Mouse (Mus musculus) lung, embryonic 15.5 days (tissue): ENCODE results near the gene Ccdc89. TPM values are rescaled to one million over a fixed set of nuclear protein-coding genes. Genes with fewer than 3 reads are reported as not detected.

Source experiments
- ATAC-seq: fragments of 200-750 bp; cut with Nextera tagmentation; 2 replicates; pipeline ENCODE4 v1.8.0; 2017; ENCODE audit warnings: moderate number of reproducible peaks, borderline replicate concordance; ENCODE audit not compliant: low FRiP score, low TSS enrichment; ENCODE audit errors: extremely low read depth
- H3K27ac ChIP-seq: fragments of 300-500 bp; sonication (generic); 2 replicates; pipeline ENCODE4 v1.5.1; 2015; ENCODE audit warnings: moderate library complexity, mild to moderate bottlenecking, inconsistent platforms
- H3K27me3 ChIP-seq: fragments of 300-500 bp; sonication (generic); 2 replicates; pipeline ENCODE4 v1.6.1; 2015; ENCODE audit warnings: inconsistent platforms
- H3K36me3 ChIP-seq: fragments of 300-500 bp; sonication (generic); 2 replicates; pipeline ENCODE4 v1.6.1; 2015; ENCODE audit warnings: inconsistent platforms
- H3K4me1 ChIP-seq: fragments of 300-500 bp; sonication (generic); 2 replicates; pipeline ENCODE4 v1.6.1; 2015; ENCODE audit warnings: inconsistent platforms
- H3K4me2 ChIP-seq: fragments of 300-500 bp; sonication (generic); 2 replicates; pipeline ENCODE4 v1.6.1; 2015; ENCODE audit warnings: inconsistent platforms, mild to moderate bottlenecking, moderate library complexity
- H3K4me3 ChIP-seq: fragments of 300-500 bp; sonication (generic); 2 replicates; pipeline ENCODE4 v1.5.1; 2015; ENCODE audit warnings: mild to moderate bottlenecking, inconsistent platforms
- H3K9ac ChIP-seq: fragments of 300-500 bp; sonication (generic); 2 replicates; pipeline ENCODE4 v1.6.1; 2015; ENCODE audit warnings: inconsistent platforms
- H3K9me3 ChIP-seq: fragments of 300-500 bp; sonication (generic); 2 replicates; pipeline ENCODE4 v1.6.1; 2016; ENCODE audit warnings: inconsistent platforms
- WGBS: fragments of 180-500 bp; shearing (Covaris S2); methylation state at CpG from one replicate; pipeline ENCODE4 v1.1.7; 2015; 5-methylcytosine and 5-hydroxymethylcytosine counted together
- polyA plus RNA-seq: library from polyadenylated mRNA; unstranded; fragments of >200 nt; fragmentation: Nextera tagmentation; extraction: Ambion mirVana; gene quantifications from 2 replicates; pipeline ENCODE4 v1.2.1, GENCODE M21; 2015

Gene Ccdc89
- polyA plus RNA-seq, 1 experiment from 2014 or later = 1.6 TPM

DNA sequence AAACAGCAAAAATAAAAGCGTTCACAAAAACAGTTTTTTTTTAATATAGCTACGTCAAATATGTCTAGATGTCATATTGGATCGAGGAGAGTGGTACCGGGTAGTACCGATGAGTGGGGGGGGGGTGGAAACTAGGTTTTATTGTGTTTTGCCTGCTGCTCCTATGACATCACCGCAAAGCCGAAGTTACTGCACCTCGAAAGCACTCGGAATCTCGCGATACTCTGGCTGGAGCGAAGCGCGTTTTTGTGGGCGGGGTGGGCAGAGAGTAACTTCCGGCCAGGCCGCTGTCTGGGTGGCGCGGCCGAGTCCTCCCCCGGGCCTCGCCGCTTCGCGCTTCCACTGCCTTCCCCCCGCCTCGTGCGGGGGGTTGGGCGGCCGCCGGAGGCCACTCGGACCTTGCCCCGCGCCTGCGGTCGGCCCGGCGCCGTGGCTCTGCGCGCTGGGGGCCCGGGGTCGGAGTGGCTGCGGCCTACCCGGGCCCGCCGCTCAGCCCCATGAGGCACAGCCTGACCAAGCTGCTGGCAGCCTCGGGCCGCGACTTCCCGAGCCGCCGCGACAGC is 16.2 kb downstream of the Ccdc89 start, which contains the start of gene Crebzf:
TSS of gene Crebzf (plus strand) at position 212 of the 563 bp plus-strand sequence.
- peak within 1 kb of the TSS; percentile 98 for H3K9ac ChIP-seq
- under 1% methylated on average over 45 of the region's 54 CpGs for WGBS
- H3K27ac ChIP-seq = peak within 1 kb of the TSS; percentile 98
- H3K4me1 ChIP-seq = peaks cover 5% of the 10 kb centered on the region; the same call in 1 of the 2 replicates
- no peaks in the 10 kb centered on the region for H3K27me3 ChIP-seq
- peak within 1 kb of the TSS; percentile 98 for H3K4me3 ChIP-seq
- no peaks in the 10 kb centered on the region for H3K9me3 ChIP-seq
- H3K4me2 ChIP-seq = peak within 1 kb of the TSS; percentile 73
- peak; percentile 94 for ATAC-seq
- peaks cover 4% of the 10 kb centered on the region; the same call in 1 of the 2 replicates for H3K36me3 ChIP-seq

DNA sequence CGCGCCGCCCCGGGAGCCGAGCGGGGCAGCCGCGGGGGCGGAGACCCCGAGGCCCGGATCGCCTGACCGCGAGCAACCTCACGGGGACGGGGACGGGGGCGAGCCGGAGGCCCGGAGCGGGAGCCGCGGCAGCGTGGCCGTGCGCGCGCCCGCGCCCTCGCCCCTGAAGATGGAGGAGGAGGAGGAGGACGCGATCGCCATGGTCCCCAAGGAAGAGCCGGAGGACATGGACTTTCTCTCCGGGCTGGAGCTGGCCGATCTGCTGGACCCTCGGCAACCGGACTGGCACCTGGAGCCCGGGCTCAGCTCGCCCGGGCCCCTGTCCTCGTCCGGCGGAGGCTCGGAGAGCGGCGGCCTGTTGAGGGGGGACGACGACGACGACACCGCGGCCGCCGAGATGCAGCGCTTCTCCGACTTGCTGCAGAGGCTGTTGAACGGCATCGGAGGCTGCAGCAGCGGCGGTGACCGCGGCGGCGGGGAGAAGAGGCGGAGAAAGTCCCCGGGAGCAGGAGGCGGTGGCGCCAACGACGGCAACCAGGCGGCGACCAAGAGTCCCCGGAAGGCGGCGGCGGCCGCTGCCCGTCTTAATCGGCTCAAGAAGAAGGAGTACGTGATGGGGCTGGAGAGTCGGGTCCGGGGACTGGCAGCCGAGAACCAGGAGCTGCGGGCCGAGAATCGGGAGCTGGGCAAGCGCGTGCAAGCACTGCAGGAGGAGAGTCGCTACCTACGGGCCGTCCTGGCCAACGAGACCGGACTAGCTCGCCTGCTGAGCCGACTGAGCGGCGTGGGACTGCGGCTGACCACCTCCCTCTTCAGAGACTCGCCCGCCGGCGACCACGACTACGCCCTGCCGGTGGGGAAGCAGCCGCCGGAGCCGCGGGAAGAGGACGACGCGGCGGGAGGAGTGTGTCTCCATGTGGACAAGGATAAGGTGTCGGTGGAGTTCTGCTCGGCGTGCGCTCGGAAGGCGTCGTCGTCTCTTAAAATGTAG is 17.0 kb downstream of the Ccdc89 start:
- Histone ChIP-seq H3K27ac (peak overlapping the region; percentile 98), H3K9ac (peak overlapping the region; percentile 98), H3K4me1 (peaks cover 5% of the 10 kb centered on the region; the same call in 1 of the 2 replicates), H3K9me3 (no peaks in the 10 kb centered on the region), H3K27me3 (no peaks in the 10 kb centered on the region), H3K4me3 (peak overlapping the region; percentile 98), H3K4me2 (peak overlapping the region; percentile 73), H3K36me3 (peaks cover 5% of the 10 kb centered on the region; the same call in 1 of the 2 replicates)
- peak; percentile 73 for ATAC-seq
- WGBS = under 1% methylated on average over 122 of the region's 123 CpGs

DNA sequence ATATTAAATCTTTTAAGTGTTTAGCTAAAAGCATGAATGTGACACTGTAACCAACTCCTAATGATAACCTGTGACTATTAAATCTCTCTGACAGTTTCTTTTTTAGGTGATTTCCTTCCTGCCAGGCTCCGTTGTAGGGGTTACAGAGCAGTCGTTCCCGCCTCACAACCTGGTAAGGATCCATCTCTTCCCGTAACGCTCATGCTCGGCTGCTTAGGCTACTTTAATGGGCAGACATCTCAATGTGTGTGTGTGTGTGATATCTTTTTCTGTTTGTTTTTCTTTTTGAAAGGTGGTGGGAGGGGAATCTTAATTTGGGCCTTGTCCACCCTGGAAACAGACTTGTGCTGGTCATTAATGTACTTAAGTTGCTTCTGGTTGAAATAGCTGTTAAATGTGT is 17.8 kb downstream of the Ccdc89 start:
- H3K9me3 ChIP-seq = no peaks in the 10 kb centered on the region
- peaks cover 5% of the 10 kb centered on the region; the same call in 1 of the 2 replicates for H3K4me1 ChIP-seq
- peak overlapping the region; percentile 73 for H3K4me2 ChIP-seq
- peak overlapping the region; percentile 98 for H3K9ac ChIP-seq
- peaks cover 8% of the 10 kb centered on the region; the same call in 1 of the 2 replicates for H3K36me3 ChIP-seq
- ATAC-seq = no peak
- no peak overlapping the region for H3K27ac ChIP-seq
- 0% methylated on average over 6 of the region's 6 CpGs for WGBS
- no peaks in the 10 kb centered on the region for H3K27me3 ChIP-seq
- peak overlapping the region; percentile 98 for H3K4me3 ChIP-seq

DNA sequence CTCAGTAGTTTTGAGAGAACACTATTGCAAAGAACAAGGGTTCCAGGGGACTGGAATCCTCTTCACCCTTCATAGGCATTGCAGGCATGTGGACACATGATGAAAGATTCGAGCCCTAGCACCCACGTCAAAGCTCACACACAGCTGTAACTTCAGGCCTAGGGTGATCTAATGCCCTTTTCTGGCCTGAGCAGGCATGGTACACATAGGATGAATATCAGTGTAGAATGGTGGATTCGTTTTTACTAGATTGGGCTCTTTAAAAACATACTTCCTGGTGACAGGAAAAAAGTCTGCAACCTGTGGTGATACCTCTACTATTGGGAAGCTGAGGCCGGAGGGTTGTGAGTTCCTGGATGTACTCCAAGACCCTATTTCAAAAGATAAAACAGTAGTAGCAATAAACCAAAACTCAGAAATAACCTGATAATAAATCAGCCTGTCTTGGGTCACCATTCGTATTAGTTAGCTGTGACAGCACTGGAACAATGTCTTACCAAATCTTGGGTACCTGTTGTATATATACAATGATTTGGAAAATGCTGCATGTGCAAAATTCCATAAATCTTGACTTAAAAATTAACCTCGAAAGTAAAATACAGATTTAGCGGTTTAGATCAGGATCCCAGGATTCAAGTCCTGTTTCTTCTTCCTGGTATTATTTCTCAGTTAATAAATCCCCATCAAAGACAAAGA is 29.9 kb downstream of the Ccdc89 start:
- H3K36me3 ChIP-seq = peaks cover 21% of the 10 kb centered on the region
- H3K4me1 ChIP-seq = peaks cover 9% of the 10 kb centered on the region; the same call in 1 of the 2 replicates
- WGBS = 21% methylated on average over 7 of the region's 7 CpGs
- H3K4me3 ChIP-seq = peak overlapping the region; percentile 74
- no peaks in the 10 kb centered on the region for H3K9me3 ChIP-seq
- ATAC-seq = no peak
- H3K4me2 ChIP-seq = peak overlapping the region; percentile 59
- peak overlapping the region; percentile 79; the same call in 1 of the 2 replicates for H3K27ac ChIP-seq
- H3K9ac ChIP-seq = peak overlapping the region; percentile 48
- no peaks in the 10 kb centered on the region for H3K27me3 ChIP-seq

DNA sequence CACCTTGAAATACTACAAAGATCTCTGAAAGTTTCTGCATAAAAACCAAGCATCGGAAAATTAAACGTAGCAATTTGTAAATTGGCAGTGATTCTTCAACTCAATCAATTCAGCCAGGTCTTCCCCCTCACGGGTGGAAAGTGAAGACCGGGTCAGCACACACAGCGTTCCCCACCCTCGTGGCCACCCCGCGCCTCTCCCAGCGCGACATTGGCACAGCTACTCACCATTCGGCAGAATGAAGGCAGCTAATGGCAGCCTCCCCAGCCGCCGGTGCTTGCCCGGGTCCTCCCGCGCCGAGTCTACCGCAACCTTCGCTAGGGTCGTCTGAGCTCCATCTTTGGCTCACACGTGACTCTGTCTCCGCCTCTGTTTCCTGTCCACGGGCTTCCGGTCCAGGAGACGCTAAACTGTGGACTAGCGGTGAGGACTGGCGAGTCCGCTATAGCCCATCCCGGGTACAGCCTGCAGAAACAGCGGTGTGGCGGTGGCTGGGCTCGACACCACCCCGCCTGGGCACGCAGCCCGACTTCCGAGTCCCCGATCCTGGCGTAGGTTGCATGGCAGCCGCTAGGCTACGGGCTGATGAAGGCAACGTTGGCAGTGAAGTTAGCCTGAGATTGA is 30.6 kb downstream of the Ccdc89 start, which contains the start of gene Tmem126a:
TSS of gene Tmem126a (minus strand) at position 385 of the 624 bp plus-strand sequence.
- peak within 1 kb of the TSS; percentile 79 for H3K27ac ChIP-seq
- peak; percentile 97 for ATAC-seq
- under 1% methylated on average over 41 of the region's 41 CpGs for WGBS

DNA sequence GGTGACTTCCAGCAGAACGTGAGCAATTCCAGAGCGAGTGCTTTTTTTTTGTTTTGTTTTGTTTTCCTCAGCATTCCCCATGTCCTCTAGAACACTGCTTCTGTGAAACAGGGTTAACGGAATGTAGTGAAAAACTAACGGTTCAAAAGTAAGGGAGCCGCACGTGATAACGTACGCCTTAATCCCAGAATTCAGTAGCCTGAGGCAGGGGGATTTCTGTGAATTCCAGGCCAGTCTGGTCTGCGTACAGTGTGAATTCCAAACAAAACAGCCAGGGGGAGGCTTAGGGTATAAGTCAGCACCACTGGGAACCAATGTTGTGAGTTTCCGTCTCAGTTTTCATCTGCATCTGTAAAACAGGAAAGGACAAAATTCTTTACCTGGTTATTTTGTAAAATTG is 31.1 kb downstream of the Ccdc89 start:
- H3K27me3 ChIP-seq = no peaks in the 10 kb centered on the region
- peak overlapping the region; percentile 74 for H3K4me3 ChIP-seq
- 15% methylated on average over 10 of the region's 10 CpGs for WGBS
- H3K4me1 ChIP-seq = peaks cover 9% of the 10 kb centered on the region; the same call in 1 of the 2 replicates
- peak overlapping the region; percentile 79 for H3K27ac ChIP-seq
- peak overlapping the region; percentile 48 for H3K9ac ChIP-seq
- H3K9me3 ChIP-seq = no peaks in the 10 kb centered on the region
- H3K36me3 ChIP-seq = peaks cover 14% of the 10 kb centered on the region
- ATAC-seq = peak; percentile 59; the same call in 1 of the 2 replicates
- peak overlapping the region; percentile 59 for H3K4me2 ChIP-seq

More for the DNA sequence above, 30.6 kb downstream of the Ccdc89 start, which contains the start of gene Tmem126a:
- H3K4me3 ChIP-seq = peak within 1 kb of the TSS; percentile 74
- peak within 1 kb of the TSS; percentile 59 for H3K4me2 ChIP-seq
- no peaks in the 10 kb centered on the region for H3K27me3 ChIP-seq
- peaks cover 9% of the 10 kb centered on the region; the same call in 1 of the 2 replicates for H3K4me1 ChIP-seq
- peaks cover 14% of the 10 kb centered on the region for H3K36me3 ChIP-seq
- no peaks in the 10 kb centered on the region for H3K9me3 ChIP-seq
- peak within 1 kb of the TSS; percentile 48 for H3K9ac ChIP-seq

DNA sequence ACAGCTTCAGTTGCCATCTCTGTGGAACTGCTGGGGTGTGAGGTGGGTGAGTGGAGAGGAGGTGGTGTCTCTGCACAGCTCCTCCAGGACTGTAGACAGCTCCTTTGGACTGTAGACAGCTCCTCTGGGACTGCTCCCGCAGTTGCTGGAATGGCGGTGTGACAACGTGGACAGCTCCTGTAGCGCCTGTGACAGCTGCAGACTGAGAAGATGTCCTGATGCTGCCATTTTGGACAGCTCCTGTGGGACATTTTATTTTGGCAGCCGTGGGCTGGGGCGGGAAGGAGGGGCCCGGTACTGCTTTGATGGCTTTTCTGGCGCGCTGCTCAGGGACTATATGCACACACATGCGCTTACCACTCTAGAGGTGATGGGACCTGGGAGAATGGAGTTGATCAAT is 34.0 kb downstream of the Ccdc89 start:
- WGBS = 31% methylated on average over 10 of the region's 10 CpGs
- Histone ChIP-seq H3K27ac (no peak overlapping the region), H3K4me1 (peaks cover 9% of the 10 kb centered on the region; the same call in 1 of the 2 replicates), H3K4me2 (no peak overlapping the region), H3K9ac (no peak overlapping the region), H3K4me3 (no peak overlapping the region), H3K36me3 (no peaks in the 10 kb centered on the region), H3K9me3 (no peaks in the 10 kb centered on the region), H3K27me3 (no peaks in the 10 kb centered on the region)
- ATAC-seq = no peak

DNA sequence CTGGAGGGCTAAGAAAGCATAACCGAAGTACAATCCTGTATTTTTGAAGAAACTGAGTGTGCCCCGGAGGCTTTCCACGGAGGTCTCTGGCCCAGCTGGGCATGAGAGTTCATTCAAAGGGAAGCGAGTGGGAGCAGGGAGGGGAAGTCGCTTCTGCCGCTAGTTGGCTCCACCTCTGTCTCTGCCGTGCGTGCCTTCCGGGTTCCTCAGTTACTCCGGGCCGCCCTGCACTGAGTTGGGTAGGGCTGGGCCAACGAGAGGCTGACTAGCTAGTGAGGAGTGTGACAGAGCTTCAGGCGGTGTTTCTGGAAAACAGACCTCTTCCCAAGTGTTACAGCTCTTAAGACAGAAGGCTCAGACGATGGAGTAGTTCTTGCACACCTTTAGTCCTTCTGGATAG is 34.6 kb downstream of the Ccdc89 start:
- Histone ChIP-seq H3K36me3 (no peaks in the 10 kb centered on the region), H3K9me3 (no peaks in the 10 kb centered on the region), H3K4me1 (peaks cover 5% of the 10 kb centered on the region; the same call in 1 of the 2 replicates), H3K27me3 (no peaks in the 10 kb centered on the region), H3K4me2 (0 out of 2 replicates have a peak overlapping the region, but pooled peaks have one; percentile 0), H3K9ac (no peak overlapping the region), H3K4me3 (no peak overlapping the region), H3K27ac (no peak overlapping the region)
- ATAC-seq = no peak
- WGBS = 17% methylated on average over 14 of the region's 14 CpGs

DNA sequence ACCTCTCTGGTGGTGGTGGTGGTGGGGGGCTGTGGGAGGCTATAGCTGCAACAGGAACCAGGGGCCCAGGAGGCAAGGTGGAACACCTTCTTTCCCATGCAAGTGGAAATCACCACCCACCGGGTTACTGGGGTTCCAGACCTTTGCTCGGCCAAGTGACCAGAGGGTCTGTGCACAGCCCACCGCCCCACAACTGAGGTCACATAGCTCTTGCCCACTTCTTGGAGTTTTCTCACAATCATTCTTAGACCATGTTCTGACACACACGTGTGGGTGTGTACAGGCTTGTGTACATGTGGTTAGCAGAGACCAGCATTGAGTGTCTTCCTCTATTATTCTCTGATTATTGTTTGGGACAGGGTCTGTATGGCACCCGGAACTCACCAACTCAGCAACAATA is 35.1 kb downstream of the Ccdc89 start:
- no peaks in the 10 kb centered on the region for H3K27me3 ChIP-seq
- no peaks in the 10 kb centered on the region for H3K4me1 ChIP-seq
- no peak for ATAC-seq
- WGBS = 90% methylated on average over 5 of the region's 5 CpGs
- no peak overlapping the region for H3K4me3 ChIP-seq
- H3K4me2 ChIP-seq = no peak overlapping the region
- H3K9ac ChIP-seq = no peak overlapping the region
- no peak overlapping the region for H3K27ac ChIP-seq
- no peaks in the 10 kb centered on the region for H3K9me3 ChIP-seq
- H3K36me3 ChIP-seq = no peaks in the 10 kb centered on the region

DNA sequence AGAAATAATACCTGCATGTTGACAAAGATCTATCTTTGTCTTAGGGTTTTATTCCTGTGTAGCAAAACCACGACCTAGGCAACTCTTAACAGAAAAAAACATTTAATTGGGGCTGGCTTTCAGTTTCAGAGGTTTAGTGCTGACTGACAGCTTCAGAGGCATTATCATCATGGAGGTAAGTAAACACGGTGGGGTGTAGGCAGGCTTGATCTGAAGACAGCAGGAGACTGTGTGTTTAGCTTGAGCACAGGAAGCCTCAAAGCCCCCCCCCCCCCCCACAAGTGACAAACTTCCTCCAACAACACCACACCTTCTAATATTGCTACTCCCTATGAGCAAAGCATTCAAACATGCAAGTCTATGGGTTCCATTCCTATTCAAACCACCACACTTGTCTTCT is 47.1 kb downstream of the Ccdc89 start:
- Histone ChIP-seq H3K9ac (no peak overlapping the region), H3K4me3 (no peak overlapping the region), H3K9me3 (no peaks in the 10 kb centered on the region), H3K27ac (no peak overlapping the region), H3K36me3 (peaks cover 14% of the 10 kb centered on the region), H3K4me2 (no peak overlapping the region), H3K27me3 (peaks cover 7% of the 10 kb centered on the region), H3K4me1 (peaks cover 12% of the 10 kb centered on the region)
- WGBS = 56% methylated on average over 2 of the region's 2 CpGs
- ATAC-seq = no peak
